Mouse (Mus musculus) cortical plate, adult 2 months (tissue): ENCODE measurements around the gene Slc34a3.

ENCODE experiments used
- CTCF ChIP-seq: fragments of 200-500 bp; IDR thresholded peaks from 2 replicates; pipeline ENCODE4 v1.5.1; 2011; ENCODE audit warnings: mild to moderate bottlenecking, control low read depth, low read length; ENCODE audit not compliant: insufficient read depth; ENCODE audit errors: extremely low read depth
- POLR2A ChIP-seq: fragments of 200-500 bp; IDR thresholded peaks from 2 replicates; pipeline ENCODE4 v1.6.1; 2011; ENCODE audit warnings: mild to moderate bottlenecking, low read length, control low read depth; ENCODE audit not compliant: insufficient read depth; ENCODE audit errors: extremely low read depth

DNA sequence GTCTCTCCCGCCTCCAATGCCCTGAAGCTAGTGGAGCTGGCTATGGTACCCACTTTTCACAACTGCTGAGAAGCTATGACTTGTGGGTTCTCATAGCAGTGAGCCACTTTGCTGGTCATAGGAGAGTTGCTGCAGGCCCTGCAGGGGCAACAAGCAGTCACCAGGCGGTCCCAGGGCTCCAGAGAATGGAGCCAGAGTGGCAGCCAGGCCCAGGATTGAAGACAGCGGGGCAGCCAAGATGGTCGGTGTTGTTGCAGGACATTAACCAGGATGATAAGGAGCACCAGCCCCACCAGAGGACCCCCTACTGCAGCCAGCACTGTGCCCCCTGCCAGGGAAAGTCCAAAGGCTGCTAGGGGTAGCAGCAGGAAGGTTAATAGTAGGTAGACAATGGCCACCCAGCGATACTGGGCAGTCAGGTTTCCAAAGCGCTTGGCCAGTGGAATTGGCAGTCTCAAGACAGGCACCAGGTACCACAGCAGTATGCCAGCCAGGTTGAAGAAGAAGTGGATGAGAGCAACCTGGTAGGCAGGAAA, 5.1 kb downstream of the Slc34a3 start:
- TF ChIP-seq POLR2A = no peak
- TF ChIP-seq CTCF = no peak
